In the genomic region with DNA sequence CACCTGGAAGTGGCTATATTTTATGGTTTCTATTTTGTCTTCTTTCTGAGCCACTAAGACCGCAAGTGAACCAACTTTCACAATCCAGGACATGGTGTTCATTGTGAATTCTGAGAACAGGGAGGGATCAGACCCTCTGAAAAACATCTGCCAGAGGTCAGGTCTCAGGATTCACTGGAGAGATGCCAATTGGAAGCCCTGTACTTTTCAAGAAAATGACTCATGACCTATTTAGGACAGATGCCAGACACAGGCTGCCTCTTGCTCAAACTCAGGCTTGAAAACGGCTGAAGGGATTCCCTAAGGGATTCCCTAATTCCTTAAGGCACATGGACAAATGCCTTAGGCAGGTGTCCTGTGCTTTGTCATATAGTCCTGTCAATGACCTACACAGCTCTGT, we compare ENCODE assay signal across 13 mouse cellular contexts.
DNase-seq lines count a peak whose midpoint lies in the region; ATAC-seq and TF ChIP-seq lines count a peak whose summit lies in the region.
"Had no signal": no experiment of that assay in that cellular context is flagged by ENCODE, and none has a peak within 500 bp of the region (broad histone marks: within the 10 kb centered on the region; RNA-seq: fewer than 3 reads in every experiment).

No protein-coding gene starts in this region.

- H3K9ac ChIP-seq in embryonic facial prominence, embryonic 11.5 days (replicated peaks; ENCODE audit: low read length), result no peak overlapping the region

- no peaks in the 10 kb centered on the region for H3K36me3 ChIP-seq in embryonic facial prominence, embryonic 11.5 days (replicated peaks; ENCODE audit: control insufficient read depth, insufficient read depth, low read depth, low read length)
- H3K36me3 ChIP-seq in embryonic facial prominence, embryonic 10.5 days (replicated peaks), result no peaks in the 10 kb centered on the region

- peak; percentile 1 for DNase-seq in embryonic facial prominence, embryonic 11.5 days (ENCODE audit: low spot score)
- no peak for DNase-seq in embryonic facial prominence, embryonic 10.5 days (ENCODE audit: low spot score)
- peak; percentile 91 for DNase-seq in 3T3-L1 (ENCODE audit: low read depth, low spot score)
- DNase-seq in fibroblast of lung, adult 2 months (ENCODE audit: low read depth), result peak; percentile 85
- DNase-seq in kidney, postnatal 36 days, result peak; percentile 76 to 94
- no peak for DNase-seq in cerebellum, adult 2 months
- DNase-seq in spleen, postnatal 4 days (ENCODE audit: low spot score in 2 of 2), result no peak
- DNase-seq: B cell, adult 2 months; right cerebral cortex, adult 18-20 months had no signal

- H3K4me3 ChIP-seq in embryonic facial prominence, embryonic 11.5 days (ENCODE audit: low read depth, low read length), result no peak overlapping the region
- no peak overlapping the region for H3K4me3 ChIP-seq in embryonic facial prominence, embryonic 10.5 days
- H3K4me3 ChIP-seq in cerebellum, adult 2 months (replicated peaks; ENCODE audit: insufficient read depth, low read depth, low read length), result no peak overlapping the region
- H3K4me3 ChIP-seq: left cerebral cortex, adult 2 months had no signal

- WGBS in embryonic facial prominence, embryonic 11.5 days, result 55% methylated on average over 2 of the region's 2 CpGs
- 56% methylated on average over 2 of the region's 2 CpGs for WGBS in embryonic facial prominence, embryonic 10.5 days
- WGBS in cerebellum, adult 2 months, result 43% methylated on average over 2 of the region's 2 CpGs

- ATAC-seq in embryonic facial prominence, embryonic 11.5 days (replicated peaks; ENCODE audit: insufficient number of reproducible peaks, low FRiP score, low TSS enrichment, low read depth), result no peak
- ATAC-seq in erythroid progenitor cell, adult 5-6 weeks (replicated peaks; ENCODE audit: low FRiP score, poor library complexity, severe bottlenecking), result no peak
- ATAC-seq: activated CD4-positive, CD25-positive, alpha-beta regulatory T cell, adult 4 months had no signal

- no peaks in the 10 kb centered on the region for H3K4me1 ChIP-seq in embryonic facial prominence, embryonic 11.5 days (ENCODE audit: control insufficient read depth, insufficient read depth, low read length)
- peaks cover 6% of the 10 kb centered on the region for H3K4me1 ChIP-seq in embryonic facial prominence, embryonic 10.5 days
- H3K4me1 ChIP-seq in cerebellum, adult 2 months (ENCODE audit: control insufficient read depth, insufficient read depth, low read length), result no peaks in the 10 kb centered on the region

- no peaks in the 10 kb centered on the region for H3K9me3 ChIP-seq in embryonic facial prominence, embryonic 11.5 days (replicated peaks; ENCODE audit: control insufficient read depth, low read length)
- H3K9me3 ChIP-seq in embryonic facial prominence, embryonic 10.5 days, result no peaks in the 10 kb centered on the region

- H3K27ac ChIP-seq in embryonic facial prominence, embryonic 11.5 days (replicated peaks; ENCODE audit: low read depth, low read length), result no peak overlapping the region
- no peak overlapping the region for H3K27ac ChIP-seq in embryonic facial prominence, embryonic 10.5 days (replicated peaks)
- H3K27ac ChIP-seq in cerebellum, adult 2 months (ENCODE audit: insufficient read depth, low read length), result no peak overlapping the region
- H3K27ac ChIP-seq: left cerebral cortex, adult 2 months had no signal

- no peak overlapping the region for H3K4me2 ChIP-seq in embryonic facial prominence, embryonic 11.5 days (ENCODE audit: low read depth, low read length)
- H3K4me2 ChIP-seq: midbrain, embryonic 11.5 days had no signal

- no peak for TF ChIP-seq CTCF in cerebellum, adult 2 months (IDR thresholded peaks at IDR 0.05; ENCODE audit: borderline replicate concordance, insufficient read depth, low read depth, low read length)

- no peak for TF ChIP-seq POLR2A in cerebellum, adult 2 months (IDR thresholded peaks at IDR 0.05; ENCODE audit: borderline replicate concordance, insufficient read depth, low read length)

- no peaks in the 10 kb centered on the region for H3K27me3 ChIP-seq in embryonic facial prominence, embryonic 11.5 days (ENCODE audit: control insufficient read depth, insufficient read depth, low read length)
- no peaks in the 10 kb centered on the region for H3K27me3 ChIP-seq in embryonic facial prominence, embryonic 10.5 days (replicated peaks; ENCODE audit: low read depth, poor library complexity, severe bottlenecking)
- H3K27me3 ChIP-seq in cerebellum, adult 2 months (ENCODE audit: control insufficient read depth, insufficient read depth, low read length), result no peaks in the 10 kb centered on the region

Comparison
In these comparisons a context has a peak if more than half of its experiments do, and no peak if none do; other contexts are left out.
1. DNase-seq: peak in embryonic facial prominence, embryonic 11.5 days (single experiment), 3T3-L1 (single experiment), fibroblast of lung, adult 2 months (single experiment) and kidney, postnatal 36 days (2 of 2); none in embryonic facial prominence, embryonic 10.5 days (single experiment), cerebellum, adult 2 months (0 of 2) and spleen, postnatal 4 days (0 of 2).